In the genomic region with DNA sequence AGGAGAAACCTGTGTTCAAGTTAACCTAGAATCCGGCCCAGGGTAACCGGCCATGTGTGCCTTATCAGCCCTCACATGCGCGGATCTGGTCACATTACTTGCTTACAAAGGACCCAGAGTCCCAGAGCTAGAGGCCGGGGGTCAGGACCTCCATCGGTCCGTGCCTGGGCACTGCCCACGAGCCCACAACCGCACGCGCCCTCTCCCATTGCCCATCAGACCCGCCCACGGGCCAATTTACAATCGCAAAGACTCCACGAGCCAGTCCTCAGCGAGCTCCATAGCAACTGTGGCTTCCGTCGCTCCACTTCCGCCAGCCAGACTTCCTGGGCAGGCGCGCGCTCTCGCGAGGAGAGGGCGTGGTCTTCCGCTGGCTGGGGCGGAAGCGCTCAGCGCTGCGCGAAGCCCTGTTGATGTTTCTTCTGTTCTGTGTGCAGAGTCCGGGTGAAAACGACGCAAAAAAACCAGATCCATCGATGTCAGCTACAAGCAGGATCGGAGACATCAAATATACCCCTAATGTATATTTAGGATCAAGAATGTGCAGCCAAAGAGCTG, we compare ENCODE assay signal across 8 mouse cellular contexts. TPM values are rescaled to one million over a fixed set of nuclear protein-coding genes. Genes with fewer than 3 reads are reported as not detected.
DNase-seq lines count a peak whose midpoint lies in the region; ATAC-seq and TF ChIP-seq lines count a peak whose summit lies in the region.

Wdr73 (minus strand) TSS at position 326 of the 558 bp plus-strand sequence.

- DNase-seq in heart, postnatal 10 days, result peak; percentile 93 to 94
- peak; percentile 89 for DNase-seq in large intestine, adult 2 months (ENCODE audit: low read depth, low spot score)
- DNase-seq in liver, postnatal 0 days, result peak; percentile 94
- peak; percentile 93 for DNase-seq in testis, postnatal 10 days (ENCODE audit: low spot score)

- no peak for TF ChIP-seq EP300 in ES-Bruce4 (IDR thresholded peaks at IDR 0.05; ENCODE audit: insufficient read depth, low read depth, low read length)
- TF ChIP-seq EP300 in liver, postnatal 0 days (IDR thresholded peaks at IDR 0.05; ENCODE audit: low read depth), result peak; percentile 61

- under 1% methylated on average over 36 of the region's 36 CpGs for WGBS in forebrain, embryonic 13.5 days
- WGBS in large intestine, adult 2 months, result 1% methylated on average over 36 of the region's 36 CpGs
- WGBS in liver, postnatal 0 days (ENCODE audit: insufficient replicate concordance), result under 1% methylated on average over 36 of the region's 36 CpGs
- WGBS in neural tube, embryonic 14.5 days, result under 1% methylated on average over 36 of the region's 36 CpGs

- no peak for TF ChIP-seq CTCF in ES-Bruce4 (IDR thresholded peaks at IDR 0.05; ENCODE audit: low read depth, low read length)
- no peak for TF ChIP-seq CTCF in liver, postnatal 0 days (IDR thresholded peaks at IDR 0.05; ENCODE audit: low read depth)

- peaks cover 14% of the 10 kb centered on the region for H3K36me3 ChIP-seq in ES-Bruce4 (ENCODE audit: control insufficient read depth, insufficient read depth, low read length, poor library complexity, severe bottlenecking)
- H3K36me3 ChIP-seq in forebrain, embryonic 13.5 days (ENCODE audit: poor library complexity, severe bottlenecking), result peaks cover 34% of the 10 kb centered on the region
- H3K36me3 ChIP-seq in liver, postnatal 0 days (replicated peaks; ENCODE audit: insufficient read depth, low read length), result peaks cover 10% of the 10 kb centered on the region
- H3K36me3 ChIP-seq in neural tube, embryonic 14.5 days (ENCODE audit: control insufficient read depth, insufficient read depth, low read length), result peaks cover 9% of the 10 kb centered on the region

- no peaks in the 10 kb centered on the region for H3K4me1 ChIP-seq in ES-Bruce4 (ENCODE audit: control insufficient read depth, insufficient read depth, low read length)
- peaks cover 39% of the 10 kb centered on the region for H3K4me1 ChIP-seq in forebrain, embryonic 13.5 days
- H3K4me1 ChIP-seq in liver, postnatal 0 days (ENCODE audit: insufficient read depth), result peaks cover 18% of the 10 kb centered on the region
- peaks cover 25% of the 10 kb centered on the region for H3K4me1 ChIP-seq in neural tube, embryonic 14.5 days (ENCODE audit: control insufficient read depth, insufficient read depth, low read length)

- H3K27me3 ChIP-seq in ES-Bruce4 (ENCODE audit: control insufficient read depth, insufficient read depth, low read length, poor library complexity, severe bottlenecking), result no peaks in the 10 kb centered on the region
- H3K27me3 ChIP-seq in forebrain, embryonic 13.5 days, result no peaks in the 10 kb centered on the region
- no peaks in the 10 kb centered on the region for H3K27me3 ChIP-seq in liver, postnatal 0 days (ENCODE audit: insufficient read depth, low read length)
- H3K27me3 ChIP-seq in neural tube, embryonic 14.5 days (ENCODE audit: control insufficient read depth, insufficient read depth, low read length), result no peaks in the 10 kb centered on the region

- intact Hi-C loops in heart, postnatal 10 days (cut with DNase I), result loop anchor here (5.0 kb wide), 1 partner anchor 91 kb away; the partner anchor contains the start of gene Zfp592

- peak within 1 kb of the TSS; percentile 94 for H3K4me3 ChIP-seq in ES-Bruce4 (ENCODE audit: low read depth, low read length)
- H3K4me3 ChIP-seq in forebrain, embryonic 13.5 days, result peak within 1 kb of the TSS; percentile 77
- peak within 1 kb of the TSS; percentile 58 for H3K4me3 ChIP-seq in liver, postnatal 0 days (ENCODE audit: low read depth, low read length)
- H3K4me3 ChIP-seq in neural tube, embryonic 14.5 days (ENCODE audit: low read depth, low read length), result peak within 1 kb of the TSS; percentile 66

- H3K27ac ChIP-seq in ES-Bruce4 (ENCODE audit: insufficient read depth, low read length), result no peak within 1 kb of the TSS
- peak within 1 kb of the TSS; percentile 75 for H3K27ac ChIP-seq in forebrain, embryonic 13.5 days
- H3K27ac ChIP-seq in liver, postnatal 0 days (ENCODE audit: low read depth), result peak within 1 kb of the TSS; percentile 88
- H3K27ac ChIP-seq in neural tube, embryonic 14.5 days (ENCODE audit: low read depth, low read length), result peak within 1 kb of the TSS; percentile 71

- ATAC-seq in cerebellum, adult (ENCODE audit: insufficient number of reproducible peaks, low FRiP score, low TSS enrichment), result peak; percentile 79
- ATAC-seq in forebrain, embryonic 13.5 days, result peak; percentile 95
- ATAC-seq in liver, postnatal 0 days, result peak; percentile 99
- peak; percentile 96 for ATAC-seq in neural tube, embryonic 14.5 days (ENCODE audit: low read depth)

- no peaks in the 10 kb centered on the region for H3K9me3 ChIP-seq in ES-Bruce4 (replicated peaks; ENCODE audit: control insufficient read depth, insufficient read depth, low read length, poor library complexity, severe bottlenecking)
- H3K9me3 ChIP-seq in forebrain, embryonic 13.5 days (replicated peaks), result no peaks in the 10 kb centered on the region
- no peaks in the 10 kb centered on the region for H3K9me3 ChIP-seq in liver, postnatal 0 days (ENCODE audit: low read length)
- H3K9me3 ChIP-seq in neural tube, embryonic 14.5 days (ENCODE audit: control insufficient read depth, low read length), result no peaks in the 10 kb centered on the region

- TF ChIP-seq POLR2A in ES-Bruce4 (IDR thresholded peaks at IDR 0.05; ENCODE audit: insufficient read depth, low read length), result peak; percentile 84

- peak within 1 kb of the TSS; percentile 84 for H3K9ac ChIP-seq in ES-Bruce4 (ENCODE audit: low read depth, poor library complexity, severe bottlenecking)
- H3K9ac ChIP-seq in forebrain, embryonic 13.5 days, result peak within 1 kb of the TSS; percentile 80
- peak within 1 kb of the TSS; percentile 64 for H3K9ac ChIP-seq in liver, postnatal 0 days (replicated peaks)
- peak within 1 kb of the TSS; percentile 75 for H3K9ac ChIP-seq in neural tube, embryonic 14.5 days (replicated peaks; ENCODE audit: low read depth, low read length)

- H3K4me2 ChIP-seq in forebrain, embryonic 13.5 days, result peak within 1 kb of the TSS; percentile 91
- peak within 1 kb of the TSS; percentile 82 for H3K4me2 ChIP-seq in liver, postnatal 0 days (ENCODE audit: low read depth, low read length)
- H3K4me2 ChIP-seq in neural tube, embryonic 14.5 days (ENCODE audit: low read depth, low read length), result peak within 1 kb of the TSS; percentile 93

RNA-seq across cellular contexts. Expression of gene Wdr73, which starts in this region (rescaled TPM):
- polyA plus RNA-seq in ES-Bruce4 (2011; ENCODE audit: insufficient read depth, insufficient read length, low read depth, missing spikeins), result 35.9 and 39.3 TPM in 2 replicates
- 46.0 and 48.0 TPM in 2 replicates for polyA plus RNA-seq in forebrain, embryonic 13.5 days (2015; fragmentation: Nextera tagmentation; extraction: Ambion mirVana)
- 10 to 100 TPM in 1 of 2 experiments, 1 to 10 TPM in 1; 7.9 to 10.6 TPM for total RNA-seq in heart, postnatal 10 days (2021)
- 10.9 and 11.5 TPM in 2 replicates for polyA plus RNA-seq in large intestine, adult 2 months (2012; rRNA removed)
- 10.1 and 13.6 TPM in 2 replicates for polyA plus RNA-seq in liver, postnatal 0 days (2015; fragmentation: Nextera tagmentation; extraction: Ambion mirVana)
- polyA plus RNA-seq in neural tube, embryonic 14.5 days (2014; fragmentation: Nextera tagmentation; extraction: Ambion mirVana), result 31.4 and 32.1 TPM in 2 replicates
